Mouse (Mus musculus) testis, adult 2 months (tissue): Measurements from ENCODE around the gene Foxj1. TPM values are rescaled to one million over a fixed set of nuclear protein-coding genes. Genes with fewer than 3 reads are reported as not detected.

Experiments
- H3K27ac ChIP-seq: fragments of 200-500 bp; 2 replicates; pipeline ENCODE4 v1.5.1; 2012; ENCODE audit warnings: low read depth, low read length; ENCODE audit not compliant: control insufficient read depth, insufficient read depth
- H3K27me3 ChIP-seq: fragments of 200-500 bp; 2 replicates; pipeline ENCODE4 v1.6.1; 2012; ENCODE audit warnings: mild to moderate bottlenecking, low read length, moderate library complexity; ENCODE audit not compliant: control insufficient read depth, insufficient read depth
- H3K36me3 ChIP-seq: fragments of 200-500 bp; 2 replicates; pipeline ENCODE4 v1.6.1; 2012; ENCODE audit warnings: mild to moderate bottlenecking, low read length; ENCODE audit not compliant: control insufficient read depth, insufficient read depth
- H3K4me1 ChIP-seq: fragments of 200-500 bp; 2 replicates; pipeline ENCODE4 v1.6.1; 2012; ENCODE audit warnings: low read length; ENCODE audit not compliant: control insufficient read depth, insufficient read depth
- H3K4me3 ChIP-seq: fragments of 200-500 bp; 2 replicates; pipeline ENCODE4 v1.5.1; 2012; ENCODE audit warnings: low read depth, mild to moderate bottlenecking, low read length, moderate library complexity, mixed read lengths; ENCODE audit not compliant: control insufficient read depth
- CTCF ChIP-seq: fragments of 200-500 bp; IDR thresholded peaks from 2 replicates; pipeline ENCODE4 v1.5.1; 2012; ENCODE audit warnings: low read depth, mild to moderate bottlenecking, inconsistent platforms, low read length, moderate library complexity; ENCODE audit not compliant: control insufficient read depth, insufficient read depth, insufficient replicate concordance
- POLR2A ChIP-seq: fragments of 200-500 bp; IDR thresholded peaks from 2 replicates; pipeline ENCODE4 v1.6.1; 2012; ENCODE audit warnings: low read depth, mild to moderate bottlenecking, inconsistent platforms, low read length, moderate library complexity; ENCODE audit not compliant: control insufficient read depth
- polyA plus RNA-seq: library from polyadenylated mRNA; depleted of rRNA; stranded (reverse); fragments of >200 nt; gene quantifications from 2 replicates; pipeline ENCODE4 v1.2.3, GENCODE M21; 2012; rRNA removed

The Foxj1 gene
- polyA plus RNA-seq, 1 experiment = 75.5 TPM

- Histone ChIP-seq H3K4me1 (peaks cover 6% of the 10 kb centered on the region), H3K27me3 (no peaks in the 10 kb centered on the region), H3K36me3 (peaks cover 2% of the 10 kb centered on the region), H3K4me3 (no peak overlapping the region), H3K27ac (no peak overlapping the region)
- TF ChIP-seq CTCF (no peak), POLR2A (no peak)
These were observed 47.8 kb downstream of the Foxj1 start for GRCm38 (mm10) chr11:116287351-116287750.

GRCm38 (mm10) chr11:116285770-116286191, 49.4 kb downstream of the Foxj1 start:
- TF ChIP-seq CTCF (no peak), POLR2A (no peak)
- no peak overlapping the region for H3K27ac ChIP-seq
- H3K4me3 ChIP-seq = no peak overlapping the region
- H3K4me1 ChIP-seq = peaks cover 6% of the 10 kb centered on the region
- H3K27me3 ChIP-seq = no peaks in the 10 kb centered on the region
- H3K36me3 ChIP-seq = peaks cover 2% of the 10 kb centered on the region

- Histone ChIP-seq H3K27ac (no peak overlapping the region), H3K36me3 (peaks cover 2% of the 10 kb centered on the region; the same call in 1 of the 2 replicates), H3K27me3 (no peaks in the 10 kb centered on the region), H3K4me1 (peaks cover 6% of the 10 kb centered on the region), H3K4me3 (no peak overlapping the region)
- TF ChIP-seq POLR2A (no peak), CTCF (no peak)
These were observed 51.2 kb downstream of the Foxj1 start for GRCm38 (mm10) chr11:116283982-116284381.

DNA sequence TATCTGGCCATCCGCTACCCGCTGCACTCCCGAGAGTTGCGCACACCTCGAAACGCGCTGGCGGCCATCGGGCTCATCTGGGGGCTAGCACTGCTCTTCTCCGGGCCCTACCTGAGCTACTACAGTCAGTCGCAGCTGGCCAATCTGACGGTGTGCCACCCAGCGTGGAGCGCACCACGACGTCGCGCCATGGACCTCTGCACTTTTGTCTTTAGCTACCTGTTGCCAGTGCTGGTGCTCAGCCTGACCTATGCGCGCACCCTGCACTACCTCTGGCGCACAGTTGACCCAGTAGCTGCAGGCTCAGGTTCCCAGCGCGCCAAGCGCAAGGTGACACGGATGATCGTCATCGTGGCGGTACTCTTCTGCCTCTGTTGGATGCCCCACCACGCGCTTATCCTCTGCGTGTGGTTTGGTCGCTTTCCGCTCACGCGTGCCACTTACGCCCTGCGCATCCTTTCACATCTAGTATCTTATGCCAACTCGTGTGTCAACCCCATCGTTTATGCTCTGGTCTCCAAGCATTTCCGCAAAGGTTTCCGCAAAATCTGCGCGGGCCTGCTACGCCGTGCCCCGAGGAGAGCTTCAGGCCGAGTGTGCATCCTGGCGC, 52.2 kb downstream of the Foxj1 start:
- H3K27me3 ChIP-seq = no peaks in the 10 kb centered on the region
- peak overlapping the region; percentile 11 for H3K4me3 ChIP-seq
- peaks cover 1% of the 10 kb centered on the region; the same call in 1 of the 2 replicates for H3K36me3 ChIP-seq
- TF ChIP-seq CTCF (no peak), POLR2A (no peak)
- H3K4me1 ChIP-seq = peaks cover 6% of the 10 kb centered on the region
- H3K27ac ChIP-seq = no peak overlapping the region

DNA sequence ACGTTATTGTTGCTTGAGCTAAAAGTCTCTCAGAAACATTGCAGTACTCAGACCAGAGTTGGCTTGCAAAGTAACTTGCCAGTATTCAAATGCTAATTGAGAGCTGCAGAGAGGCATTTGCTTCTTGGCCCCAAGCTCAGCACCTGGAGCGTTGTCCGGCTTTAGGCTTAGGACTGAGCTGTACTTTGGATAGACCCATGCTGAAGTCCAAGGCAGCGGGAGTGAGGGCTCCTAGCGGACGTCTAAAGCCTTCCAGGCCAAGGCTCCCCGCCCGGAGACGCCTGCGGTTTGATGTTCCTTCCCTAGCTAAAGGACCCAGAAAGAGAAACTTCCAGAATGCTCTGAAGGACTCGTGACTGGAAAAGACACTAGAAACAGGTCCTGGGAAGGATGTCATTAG, 53.1 kb downstream of the Foxj1 start:
- Histone ChIP-seq H3K4me3 (no peak overlapping the region), H3K27ac (no peak overlapping the region), H3K27me3 (no peaks in the 10 kb centered on the region), H3K36me3 (no peaks in the 10 kb centered on the region), H3K4me1 (peaks cover 6% of the 10 kb centered on the region)
- no peak for TF ChIP-seq CTCF
- TF ChIP-seq POLR2A = no peak

GRCm38 (mm10) chr11:116281671-116282070, 53.5 kb downstream of the Foxj1 start:
- H3K4me1 ChIP-seq = peaks cover 6% of the 10 kb centered on the region
- no peak for TF ChIP-seq CTCF
- no peak for TF ChIP-seq POLR2A
- H3K27me3 ChIP-seq = no peaks in the 10 kb centered on the region
- H3K4me3 ChIP-seq = peak overlapping the region; percentile 19
- H3K36me3 ChIP-seq = no peaks in the 10 kb centered on the region
- no peak overlapping the region for H3K27ac ChIP-seq

GRCm38 (mm10) chr11:116280751-116281663, 54.2 kb downstream of the Foxj1 start, which contains the start of gene Galr2:
Gene Galr2 (plus strand): TSS chr11:116280939.
- no peak for TF ChIP-seq CTCF
- TF ChIP-seq POLR2A = no peak
- H3K4me3 ChIP-seq = peak within 1 kb of the TSS; percentile 19
- no peak within 1 kb of the TSS for H3K27ac ChIP-seq
- H3K36me3 ChIP-seq = no peaks in the 10 kb centered on the region
- peaks cover 6% of the 10 kb centered on the region for H3K4me1 ChIP-seq
- no peaks in the 10 kb centered on the region for H3K27me3 ChIP-seq

Other genes with a start within 250 kb of the Foxj1 start
- gene Wbp2, start 248.4 kb downstream of the Foxj1 start, polyA plus RNA-seq = 253 and 269 TPM in 2 replicates
- gene Trim47, start 208.2 kb downstream of the Foxj1 start, polyA plus RNA-seq = 6.6 and 8.3 TPM in 2 replicates
- gene Trim65, start 204.3 kb downstream of the Foxj1 start, polyA plus RNA-seq = 0.57 and 0.63 TPM in 2 replicates
- 51.3 and 54.5 TPM in 2 replicates for gene Mrpl38, start 196.5 kb downstream of the Foxj1 start, polyA plus RNA-seq
- gene Fbf1, start 167.2 kb downstream of the Foxj1 start, polyA plus RNA-seq = 48.2 and 55.9 TPM in 2 replicates
- 17.0 and 17.8 TPM in 2 replicates for gene Ten1, start 136.5 kb downstream of the Foxj1 start, polyA plus RNA-seq
- 19.0 and 19.3 TPM in 2 replicates for gene Acox1, start 136.4 kb downstream of the Foxj1 start, polyA plus RNA-seq
- 1.1 and 1.2 TPM in 2 replicates for gene Evpl, start 97.3 kb downstream of the Foxj1 start, polyA plus RNA-seq
- gene Srp68, start 61.2 kb downstream of the Foxj1 start, polyA plus RNA-seq = 49.3 and 49.9 TPM in 2 replicates
- 0.59 and 0.78 TPM in 2 replicates for gene Galr2, start 54.5 kb downstream of the Foxj1 start, polyA plus RNA-seq
- 40.3 and 45.3 TPM in 2 replicates for gene Exoc7, start 28.2 kb downstream of the Foxj1 start, polyA plus RNA-seq
- gene Rnf157, start 77.6 kb upstream of the Foxj1 start, polyA plus RNA-seq = 7.2 and 9.6 TPM in 2 replicates
- gene Ubald2, start 98.7 kb upstream of the Foxj1 start, polyA plus RNA-seq = 76.4 and 88.4 TPM in 2 replicates
- gene Qrich2, start 130.8 kb upstream of the Foxj1 start, polyA plus RNA-seq = 469 and 538 TPM in 2 replicates
- gene Prpsap1, start 158.8 kb upstream of the Foxj1 start, polyA plus RNA-seq = 58.2 and 59.0 TPM in 2 replicates
- gene Sphk1, start 195.5 kb upstream of the Foxj1 start, polyA plus RNA-seq = 3.3 and 4.2 TPM in 2 replicates
- gene Ube2o, start 246.0 kb upstream of the Foxj1 start, polyA plus RNA-seq = 31.6 and 34.8 TPM in 2 replicates